Mouse (Mus musculus): ENCODE measurements around the gene Brdt.

Gene Brdt

GRCm38 (mm10) chr5:107421676-107422075, 90.7 kb downstream of the Brdt start:
- DNase-seq: no peak

GRCm38 (mm10) chr5:107431249-107431648, 100.3 kb downstream of the Brdt start, which contains the start of gene Lpcat2b:
Gene Lpcat2b, plus strand, starts transcription at chr5:107431549.
- DNase-seq: no peak

- no peak for DNase-seq
Observed at GRCm38 (mm10) chr5:107434001-107434400, 103.0 kb downstream of the Brdt start.

- DNase-seq: no peak
Observed at GRCm38 (mm10) chr5:107436185-107436584, 105.2 kb downstream of the Brdt start.

Data from thymus, postnatal 14 days (tissue).